Mouse (Mus musculus) forebrain, embryonic 13.5 days (tissue): ENCODE results near the gene Trnau1ap. TPM values are rescaled to one million over a fixed set of nuclear protein-coding genes. Genes with fewer than 3 reads are reported as not detected.

Source experiments
- ATAC-seq: fragments of 200-750 bp; cut with Nextera tagmentation; 2 replicates; pipeline ENCODE4 v1.8.0; 2017
- H3K27ac ChIP-seq: fragments of 300-500 bp; sonication (generic); 2 replicates; pipeline ENCODE4 v1.5.1; 2015; ENCODE audit warnings: inconsistent platforms, mild to moderate bottlenecking, moderate library complexity
- H3K27me3 ChIP-seq: fragments of 300-500 bp; sonication (generic); 2 replicates; pipeline ENCODE4 v1.6.1; 2015; ENCODE audit warnings: mild to moderate bottlenecking, inconsistent platforms
- H3K36me3 ChIP-seq: fragments of 300-500 bp; sonication (generic); 2 replicates; pipeline ENCODE4 v1.6.1; 2015; ENCODE audit warnings: mild to moderate bottlenecking, inconsistent platforms; ENCODE audit not compliant: poor library complexity, severe bottlenecking
- H3K4me1 ChIP-seq: fragments of 300-500 bp; sonication (generic); 2 replicates; pipeline ENCODE4 v1.6.1; 2015; ENCODE audit warnings: inconsistent platforms
- H3K4me2 ChIP-seq: fragments of 300-500 bp; sonication (generic); 2 replicates; pipeline ENCODE4 v1.6.1; 2015; ENCODE audit warnings: inconsistent platforms, mild to moderate bottlenecking, moderate library complexity
- H3K4me3 ChIP-seq: fragments of 300-500 bp; sonication (generic); 2 replicates; pipeline ENCODE4 v1.5.1; 2015; ENCODE audit warnings: mild to moderate bottlenecking, inconsistent platforms
- H3K9ac ChIP-seq: fragments of 300-500 bp; sonication (generic); 2 replicates; pipeline ENCODE4 v1.6.1; 2015; ENCODE audit warnings: mild to moderate bottlenecking, inconsistent platforms
- H3K9me3 ChIP-seq: fragments of 300-500 bp; sonication (generic); replicated peaks from 2 replicates; pipeline ENCODE4 v1.6.1; 2016; ENCODE audit warnings: inconsistent platforms
- WGBS: fragments of 180-500 bp; shearing (Covaris S2); methylation state at CpG from one replicate; pipeline ENCODE4 v1.1.7; 2015; 5-methylcytosine and 5-hydroxymethylcytosine counted together
- polyA plus RNA-seq: library from polyadenylated mRNA; unstranded; fragments of >200 nt; fragmentation: Nextera tagmentation; extraction: Ambion mirVana; gene quantifications from 2 replicates; pipeline ENCODE4 v1.2.1, GENCODE M21; 2015

Gene Trnau1ap
- polyA plus RNA-seq, 1 experiment from 2014 or later, result 87.8 TPM

DNA sequence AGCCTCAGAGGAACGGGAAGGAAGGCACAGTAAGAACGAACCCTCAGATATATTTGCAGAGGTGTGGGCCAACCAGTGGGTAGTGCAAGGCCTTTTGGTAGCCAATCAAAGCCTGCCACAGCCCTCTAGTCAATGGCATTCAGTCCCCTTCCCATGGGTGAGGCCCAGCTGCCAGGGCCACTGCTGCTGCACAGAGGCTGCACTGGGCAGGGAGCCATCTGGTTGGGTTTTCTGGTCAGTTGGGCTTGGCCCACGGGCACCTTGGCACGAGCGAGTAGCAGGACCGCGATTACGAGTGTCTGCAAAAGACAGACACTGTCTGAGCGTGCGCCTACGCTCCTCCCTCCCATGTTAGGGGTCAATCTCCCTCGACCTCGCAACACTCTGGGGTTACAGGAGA lies 9.6 kb upstream of the Trnau1ap start:
- no peaks in the 10 kb centered on the region for H3K27me3 ChIP-seq
- no peak overlapping the region for H3K4me3 ChIP-seq
- H3K27ac ChIP-seq, result no peak overlapping the region
- no peak for ATAC-seq
- no peak overlapping the region for H3K9ac ChIP-seq
- no peaks in the 10 kb centered on the region for H3K9me3 ChIP-seq
- H3K4me2 ChIP-seq, result no peak overlapping the region
- H3K36me3 ChIP-seq, result peaks cover 62% of the 10 kb centered on the region
- H3K4me1 ChIP-seq, result peaks cover 15% of the 10 kb centered on the region
- WGBS, result 92% methylated on average over 13 of the region's 13 CpGs

DNA sequence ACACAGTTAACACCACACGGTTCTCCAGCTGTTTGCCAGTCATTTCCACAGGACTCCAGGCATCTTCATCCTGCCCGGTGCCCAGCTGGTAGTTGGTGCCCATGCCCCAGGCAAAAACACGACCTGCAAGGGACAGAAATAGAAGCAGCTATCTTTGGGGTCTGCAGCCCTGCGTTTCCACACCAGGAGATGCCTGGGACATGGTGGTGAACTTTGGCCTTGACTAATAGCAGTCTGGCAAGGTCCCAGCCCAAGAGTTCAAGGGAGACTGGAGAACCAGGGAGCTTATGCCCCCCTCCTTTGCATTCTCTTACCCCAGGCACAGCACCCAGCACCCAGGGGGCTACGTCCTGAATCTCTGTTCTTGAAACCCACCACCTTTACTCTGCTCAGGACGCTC lies 3.5 kb upstream of the Trnau1ap start:
- ATAC-seq, result no peak
- Histone ChIP-seq H3K27me3 (no peaks in the 10 kb centered on the region), H3K27ac (no peak overlapping the region), H3K9me3 (no peaks in the 10 kb centered on the region), H3K4me2 (no peak overlapping the region), H3K4me3 (no peak overlapping the region), H3K4me1 (peaks cover 17% of the 10 kb centered on the region), H3K9ac (no peak overlapping the region), H3K36me3 (peaks cover 59% of the 10 kb centered on the region)
- WGBS, result 93% methylated on average over 6 of the region's 6 CpGs

DNA sequence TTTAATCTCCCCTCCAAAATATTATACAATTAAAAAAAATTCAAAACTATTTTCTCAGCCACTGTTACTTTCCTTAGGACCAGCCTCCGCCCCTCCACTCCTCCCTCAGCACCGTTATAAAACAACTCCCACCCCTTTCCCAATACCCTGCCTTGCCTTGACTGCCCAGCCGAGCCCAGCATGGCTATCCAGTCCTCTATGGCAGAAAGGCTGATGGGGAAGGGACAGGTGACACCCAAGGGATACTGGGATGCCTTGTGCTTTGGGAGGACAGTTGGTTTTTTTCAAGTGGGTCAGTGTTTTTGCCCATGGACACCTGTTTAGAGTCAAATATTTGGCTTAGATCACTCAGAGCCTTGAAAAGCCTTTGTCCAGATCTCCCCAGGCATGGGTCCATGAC lies 2.6 kb upstream of the Trnau1ap start:
- H3K27ac ChIP-seq, result no peak overlapping the region
- H3K4me3 ChIP-seq, result no peak overlapping the region
- no peak overlapping the region for H3K9ac ChIP-seq
- no peaks in the 10 kb centered on the region for H3K9me3 ChIP-seq
- H3K27me3 ChIP-seq, result no peaks in the 10 kb centered on the region
- H3K4me2 ChIP-seq, result no peak overlapping the region
- 83% methylated on average over 3 of the region's 3 CpGs for WGBS
- H3K36me3 ChIP-seq, result peaks cover 50% of the 10 kb centered on the region
- peaks cover 17% of the 10 kb centered on the region for H3K4me1 ChIP-seq
- no peak for ATAC-seq

DNA sequence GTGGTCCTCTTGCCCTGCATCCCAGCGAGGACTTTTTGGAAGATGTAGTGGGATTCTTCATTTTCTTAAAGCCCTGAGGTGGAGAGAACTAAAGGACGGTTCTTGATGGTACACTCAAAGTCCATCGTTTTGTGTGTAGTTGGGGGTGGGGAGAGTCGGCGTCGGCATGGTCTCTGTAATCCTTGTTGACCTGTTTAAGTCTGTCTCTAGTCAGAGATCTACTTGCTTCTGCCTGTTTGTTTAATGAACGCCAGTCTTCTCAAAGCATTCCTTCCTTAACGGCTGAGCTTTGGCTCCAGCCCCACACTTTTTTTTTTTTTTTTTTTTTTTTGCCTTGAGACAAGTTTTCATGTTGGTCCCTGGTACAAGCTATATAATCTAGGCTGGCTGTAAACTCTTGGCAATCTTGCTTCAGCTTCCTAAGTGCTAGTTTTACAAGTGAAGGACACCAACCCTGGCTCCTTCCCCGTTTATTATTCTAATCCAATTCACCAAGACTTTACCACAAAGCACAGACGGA lies 557 bp upstream of the Trnau1ap start:
- Histone ChIP-seq H3K27ac (no peak overlapping the region), H3K4me1 (peaks cover 17% of the 10 kb centered on the region), H3K36me3 (peaks cover 42% of the 10 kb centered on the region), H3K9me3 (no peaks in the 10 kb centered on the region), H3K4me3 (peak overlapping the region; percentile 83), H3K4me2 (peak overlapping the region; percentile 86), H3K27me3 (no peaks in the 10 kb centered on the region), H3K9ac (peak overlapping the region; percentile 88)
- ATAC-seq, result no peak
- 6% methylated on average over 10 of the region's 10 CpGs for WGBS

DNA sequence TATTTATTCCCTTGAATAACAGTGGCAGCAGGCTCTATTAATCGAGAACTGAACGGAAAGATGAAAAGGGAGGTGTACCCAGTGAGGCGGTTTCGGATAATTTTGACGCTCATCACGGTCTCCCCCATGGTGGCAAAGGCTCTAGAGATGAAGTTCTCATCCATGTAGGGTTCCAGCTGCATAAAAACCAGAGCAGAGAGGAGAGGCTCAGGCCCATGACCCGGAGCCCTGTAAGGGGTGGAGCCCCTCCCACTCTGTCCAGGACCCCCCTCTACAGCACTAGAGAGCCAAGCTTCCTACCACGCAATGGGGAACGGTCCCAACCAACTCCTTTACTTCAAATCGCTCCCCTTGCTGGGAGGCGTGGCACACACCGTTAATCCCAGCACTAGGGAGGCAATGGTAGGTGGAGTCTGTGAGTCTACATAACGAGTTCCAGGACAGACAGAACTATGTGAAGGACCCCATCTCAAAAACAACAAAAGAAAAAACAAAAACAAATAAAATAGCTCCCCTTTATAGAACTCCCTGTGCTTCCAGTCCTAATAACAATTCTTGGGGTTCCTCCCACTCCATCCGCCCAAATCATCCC lies 851 bp downstream of the Trnau1ap start:
- peak overlapping the region; percentile 83 for H3K4me3 ChIP-seq
- peak overlapping the region; percentile 86 for H3K4me2 ChIP-seq
- WGBS, result 45% methylated on average over 14 of the region's 14 CpGs
- H3K36me3 ChIP-seq, result peaks cover 42% of the 10 kb centered on the region
- peaks cover 17% of the 10 kb centered on the region for H3K4me1 ChIP-seq
- H3K9me3 ChIP-seq, result no peaks in the 10 kb centered on the region
- H3K27me3 ChIP-seq, result no peaks in the 10 kb centered on the region
- no peak for ATAC-seq
- peak overlapping the region; percentile 79; the same call in 1 of the 2 replicates for H3K27ac ChIP-seq
- H3K9ac ChIP-seq, result peak overlapping the region; percentile 88

DNA sequence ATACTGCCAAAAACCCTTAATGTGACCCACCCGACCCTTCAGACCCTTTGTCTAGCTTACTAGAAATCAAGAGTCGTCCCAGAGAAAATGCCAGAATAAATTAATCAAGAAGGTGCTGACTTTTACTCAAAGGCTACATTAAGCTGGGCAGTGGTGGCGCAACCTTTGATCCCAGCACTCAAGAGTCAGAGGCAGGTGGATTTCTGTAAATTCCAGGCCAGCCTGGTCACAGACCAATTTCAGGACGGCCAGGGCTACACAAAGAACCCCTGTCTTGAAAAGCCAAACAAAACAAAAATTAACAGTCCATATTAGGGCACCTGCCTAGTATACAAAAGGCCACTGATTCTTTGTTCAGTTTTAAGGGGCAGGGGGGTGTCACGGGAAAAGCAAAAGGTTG lies 2.9 kb downstream of the Trnau1ap start:
- no peak overlapping the region for H3K27ac ChIP-seq
- H3K36me3 ChIP-seq, result peaks cover 40% of the 10 kb centered on the region
- no peak for ATAC-seq
- no peak overlapping the region for H3K4me2 ChIP-seq
- no peaks in the 10 kb centered on the region for H3K27me3 ChIP-seq
- no peak overlapping the region for H3K9ac ChIP-seq
- H3K4me1 ChIP-seq, result peaks cover 17% of the 10 kb centered on the region
- no peak overlapping the region for H3K4me3 ChIP-seq
- H3K9me3 ChIP-seq, result no peaks in the 10 kb centered on the region
- 79% methylated on average over 5 of the region's 5 CpGs for WGBS

DNA sequence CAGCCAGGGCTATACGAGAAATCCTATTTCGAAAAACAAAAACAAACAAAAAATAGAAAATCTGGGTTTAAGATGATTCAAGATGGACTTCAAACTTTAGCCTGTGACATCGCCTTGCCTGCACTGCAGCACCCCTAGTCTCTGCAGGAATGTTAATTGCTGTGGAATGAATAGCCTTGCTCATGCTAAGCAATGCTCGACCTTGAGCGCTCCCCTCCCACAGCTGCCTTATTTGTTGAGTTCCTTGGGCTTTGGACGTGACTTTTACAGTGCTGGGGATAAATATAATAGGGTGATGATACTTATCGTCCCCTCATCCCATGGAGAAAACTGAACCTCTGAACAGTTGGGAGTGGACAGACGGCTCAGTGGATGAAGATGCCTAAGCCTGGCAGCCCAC lies 13.6 kb downstream of the Trnau1ap start:
- Histone ChIP-seq H3K9me3 (no peaks in the 10 kb centered on the region), H3K4me2 (no peak overlapping the region), H3K4me3 (no peak overlapping the region), H3K27me3 (no peaks in the 10 kb centered on the region), H3K27ac (no peak overlapping the region), H3K36me3 (peaks cover 89% of the 10 kb centered on the region), H3K9ac (no peak overlapping the region), H3K4me1 (0 out of 2 replicates have a peak, but pooled peaks cover under 1% of the 10 kb centered on the region)
- 85% methylated on average over 8 of the region's 8 CpGs for WGBS
- no peak for ATAC-seq

DNA sequence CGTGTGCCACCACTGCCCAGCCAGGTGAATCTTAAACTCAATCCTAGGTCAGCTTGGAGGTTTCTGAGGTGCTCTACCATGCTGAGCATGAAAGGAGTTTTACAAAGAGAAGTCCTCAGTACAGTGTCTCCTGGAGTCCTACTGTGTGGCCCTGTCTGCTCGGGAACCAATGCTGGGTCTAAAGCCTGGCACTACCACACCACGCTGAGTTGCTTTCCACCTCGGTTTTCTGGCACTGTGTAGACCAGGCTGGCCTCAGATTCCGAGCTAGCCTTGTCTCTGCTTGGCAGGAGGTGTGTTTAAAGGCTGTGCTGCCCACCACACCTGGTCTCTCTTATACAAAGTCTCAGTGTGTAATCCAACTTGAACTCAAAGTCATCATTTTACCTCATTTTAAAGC lies 16.7 kb downstream of the Trnau1ap start:
- Histone ChIP-seq H3K36me3 (peaks cover 73% of the 10 kb centered on the region), H3K4me3 (no peak overlapping the region), H3K9ac (no peak overlapping the region), H3K27ac (no peak overlapping the region), H3K27me3 (no peaks in the 10 kb centered on the region), H3K4me1 (peaks cover 17% of the 10 kb centered on the region), H3K4me2 (no peak overlapping the region), H3K9me3 (no peaks in the 10 kb centered on the region)
- ATAC-seq, result no peak
- 86% methylated on average over 5 of the region's 5 CpGs for WGBS

DNA sequence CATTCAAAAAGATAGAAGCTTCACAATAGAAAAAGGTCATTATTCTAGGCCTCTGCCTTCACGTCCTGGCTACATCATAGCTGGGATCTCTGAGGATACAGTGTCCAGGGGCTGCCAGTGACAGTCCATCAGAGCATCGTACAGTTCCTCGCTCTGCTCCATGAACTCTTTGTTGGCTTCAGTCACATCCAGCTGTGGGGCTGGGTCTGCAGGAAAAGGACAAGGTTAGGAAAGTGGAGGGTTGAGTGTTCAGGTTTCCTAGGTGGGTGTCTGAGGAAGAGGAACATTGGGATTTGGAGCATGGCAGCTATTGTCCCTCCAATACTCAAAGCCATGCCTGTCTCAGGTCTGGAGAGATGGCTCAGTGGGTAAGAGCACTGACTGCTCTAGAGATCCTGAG lies 17.5 kb downstream of the Trnau1ap start:
- 52% methylated on average over 3 of the region's 3 CpGs for WGBS
- peaks cover 17% of the 10 kb centered on the region for H3K4me1 ChIP-seq
- no peaks in the 10 kb centered on the region for H3K9me3 ChIP-seq
- no peak overlapping the region for H3K9ac ChIP-seq
- no peak for ATAC-seq
- H3K27me3 ChIP-seq, result no peaks in the 10 kb centered on the region
- peaks cover 64% of the 10 kb centered on the region for H3K36me3 ChIP-seq
- H3K27ac ChIP-seq, result no peak overlapping the region
- no peak overlapping the region for H3K4me2 ChIP-seq
- no peak overlapping the region for H3K4me3 ChIP-seq

DNA sequence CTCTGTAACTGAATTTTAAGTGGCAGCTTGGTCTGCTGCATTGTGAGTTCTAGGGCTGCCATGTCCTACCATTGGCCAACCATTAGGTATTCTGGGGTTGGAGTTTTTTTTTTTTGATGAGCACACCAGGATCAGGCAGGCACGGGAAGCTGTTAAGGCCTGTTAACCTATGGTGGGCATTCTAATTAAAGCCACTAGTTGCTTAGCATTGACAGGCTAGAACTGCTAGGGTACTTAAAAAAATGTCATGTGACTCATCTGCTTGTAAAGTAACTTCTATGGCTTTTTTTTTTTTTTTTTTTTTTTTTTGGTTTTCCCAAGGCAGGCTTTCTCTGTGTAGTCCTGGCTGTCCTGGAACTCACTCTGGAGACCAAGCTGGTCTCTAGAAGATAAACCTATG lies 18.1 kb downstream of the Trnau1ap start:
- no peak overlapping the region for H3K27ac ChIP-seq
- no peaks in the 10 kb centered on the region for H3K9me3 ChIP-seq
- no peaks in the 10 kb centered on the region for H3K27me3 ChIP-seq
- no peak overlapping the region for H3K9ac ChIP-seq
- H3K36me3 ChIP-seq, result peaks cover 58% of the 10 kb centered on the region
- 31% methylated on average over 1 of the region's 1 CpGs for WGBS
- H3K4me2 ChIP-seq, result no peak overlapping the region
- no peak overlapping the region for H3K4me3 ChIP-seq
- ATAC-seq, result no peak
- H3K4me1 ChIP-seq, result peaks cover 17% of the 10 kb centered on the region

DNA sequence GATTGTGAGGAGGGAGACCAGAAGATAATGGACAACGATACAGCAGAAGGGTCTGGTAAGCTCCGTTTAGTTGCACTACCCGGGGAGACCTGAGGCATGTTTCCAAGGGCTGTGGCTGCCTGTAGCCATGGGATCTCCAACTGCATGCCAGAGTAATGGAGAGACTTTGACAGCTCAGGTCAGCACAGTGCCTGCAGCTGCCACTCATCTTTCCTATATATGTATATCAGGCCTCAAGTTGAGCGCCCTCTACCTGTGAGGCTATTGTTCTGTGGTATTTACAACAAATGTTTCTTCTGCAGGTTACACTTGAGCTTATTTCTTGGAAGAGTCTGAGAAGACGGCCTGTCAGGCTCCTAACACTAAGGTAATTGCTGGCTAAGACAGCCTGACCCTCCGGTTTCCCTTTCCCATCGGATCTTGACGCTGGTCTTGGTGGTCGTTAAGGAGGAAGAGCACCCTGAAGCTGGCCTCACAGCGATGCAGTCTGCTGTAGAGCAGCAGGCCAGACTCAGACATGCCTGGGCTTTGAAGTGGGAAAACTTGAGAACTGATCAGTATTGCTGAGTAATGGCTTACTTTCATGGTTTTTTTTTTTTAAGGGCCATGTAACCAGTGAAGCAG lies 19.4 kb downstream of the Trnau1ap start:
- 27% methylated on average over 10 of the region's 10 CpGs for WGBS
- peak overlapping the region; percentile 90 for H3K9ac ChIP-seq
- peaks cover 17% of the 10 kb centered on the region for H3K4me1 ChIP-seq
- H3K9me3 ChIP-seq, result no peaks in the 10 kb centered on the region
- no peak for ATAC-seq
- peaks cover 52% of the 10 kb centered on the region for H3K36me3 ChIP-seq
- H3K27me3 ChIP-seq, result no peaks in the 10 kb centered on the region
- H3K4me2 ChIP-seq, result peak overlapping the region; percentile 93
- H3K27ac ChIP-seq, result peak overlapping the region; percentile 85
- H3K4me3 ChIP-seq, result peak overlapping the region; percentile 73

DNA sequence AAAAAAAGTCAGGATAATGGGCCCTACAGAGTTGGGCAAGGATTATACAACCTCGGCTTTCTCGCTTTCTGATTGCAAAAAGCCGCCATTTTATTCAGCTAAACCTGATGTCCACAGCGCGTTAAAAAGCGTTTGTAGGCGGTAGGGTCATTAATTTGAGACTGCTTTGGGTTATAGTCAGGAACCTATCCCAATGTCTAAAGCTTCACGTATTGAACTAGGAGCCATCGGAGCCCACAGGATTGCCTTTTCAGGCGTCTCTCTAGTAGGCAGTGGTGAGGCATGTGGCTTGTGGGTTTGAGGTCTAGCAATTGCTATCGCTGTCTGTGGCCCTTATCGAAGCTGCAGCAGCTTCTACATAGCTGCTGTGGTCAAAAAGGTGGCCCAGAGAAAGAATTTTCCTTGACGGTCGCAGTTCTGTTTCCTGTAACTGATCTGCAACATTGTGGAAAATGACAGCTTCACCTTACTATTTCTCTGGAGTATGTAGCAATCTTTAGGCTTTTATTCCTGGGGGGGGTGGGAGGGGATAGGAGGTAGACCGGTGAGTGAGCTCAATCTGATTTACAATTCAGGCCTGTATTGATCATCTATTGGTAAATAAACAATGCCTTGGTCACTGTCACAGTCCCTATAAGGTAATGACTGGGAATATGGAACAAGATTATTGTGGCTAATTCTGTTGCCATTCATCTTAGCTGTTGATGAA lies 20.0 kb downstream of the Trnau1ap start:
- peaks cover 48% of the 10 kb centered on the region for H3K36me3 ChIP-seq
- H3K4me3 ChIP-seq, result peak overlapping the region; percentile 73
- H3K4me2 ChIP-seq, result peak overlapping the region; percentile 93
- peak overlapping the region; percentile 85 for H3K27ac ChIP-seq
- H3K9me3 ChIP-seq, result no peaks in the 10 kb centered on the region
- peak overlapping the region; percentile 90 for H3K9ac ChIP-seq
- no peaks in the 10 kb centered on the region for H3K27me3 ChIP-seq
- peaks cover 17% of the 10 kb centered on the region for H3K4me1 ChIP-seq
- 1% methylated on average over 15 of the region's 15 CpGs for WGBS
- no peak for ATAC-seq
